Mouse (Mus musculus): ENCODE measurements around the gene Gys1.

Gene Gys1

DNA sequence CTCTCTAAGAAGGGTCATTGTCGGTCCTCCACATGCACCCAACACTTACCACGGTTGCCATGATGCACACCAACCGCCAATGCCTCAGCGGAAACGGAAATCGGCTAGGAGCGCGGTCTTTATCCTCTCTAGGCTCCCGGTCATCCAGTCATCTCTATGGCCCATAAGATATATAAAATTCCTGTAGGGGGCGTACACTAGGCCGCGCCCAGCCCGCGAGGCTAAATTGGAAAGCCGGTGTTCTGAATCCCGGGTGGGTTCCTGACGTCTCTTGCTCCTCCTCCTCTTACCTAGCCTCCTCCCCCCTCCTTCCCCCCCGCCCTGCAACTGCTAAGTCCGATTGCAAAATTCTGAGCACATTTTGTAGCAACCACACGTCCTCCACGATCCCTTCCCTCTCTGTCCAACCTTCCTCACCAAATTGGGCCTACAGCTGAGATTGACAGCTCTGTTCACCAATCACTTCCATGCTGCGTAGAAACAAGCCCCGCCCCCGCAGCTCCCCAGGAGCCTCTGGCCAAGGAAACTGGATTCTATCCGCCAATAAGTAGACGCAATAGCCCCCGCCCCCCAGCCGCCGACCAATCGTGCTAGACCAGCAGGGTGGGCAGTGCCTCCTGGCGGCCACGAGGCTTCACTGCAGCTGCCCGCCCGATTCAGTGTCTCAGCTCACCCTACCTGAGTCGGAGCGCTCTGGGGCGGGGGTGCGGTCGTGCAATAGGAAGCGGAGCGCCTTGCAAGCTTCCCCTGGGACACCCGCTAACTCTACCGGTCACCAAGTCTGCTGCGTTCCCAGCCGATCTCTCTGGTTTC, at the start of gene Gys1:
Gys1 (plus strand) TSS at position 642 of the 813 bp plus-strand sequence.
- DNase-seq (ENCODE audit: low read depth): peak; percentile 100

DNA sequence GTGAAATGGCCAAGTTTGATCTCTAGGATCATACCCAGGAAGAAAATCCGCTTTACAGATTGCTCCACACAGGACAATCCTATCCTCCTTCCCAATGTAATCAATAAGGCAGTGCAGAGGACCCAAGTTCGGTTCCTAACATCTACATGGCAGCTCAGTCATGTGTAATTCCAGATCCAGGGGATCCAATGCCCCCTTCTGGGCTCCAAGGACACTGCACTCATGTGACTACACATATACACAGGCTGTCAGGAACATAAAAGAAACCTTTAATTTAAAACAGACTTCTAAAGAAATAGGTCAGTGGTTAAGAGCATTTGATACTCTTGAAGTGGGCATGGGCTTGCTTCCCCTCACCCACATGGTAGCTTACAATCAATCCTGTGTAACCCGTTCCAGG, 48.6 kb upstream of the Gys1 start:
- no peak for DNase-seq (ENCODE audit: low read depth)

DNA sequence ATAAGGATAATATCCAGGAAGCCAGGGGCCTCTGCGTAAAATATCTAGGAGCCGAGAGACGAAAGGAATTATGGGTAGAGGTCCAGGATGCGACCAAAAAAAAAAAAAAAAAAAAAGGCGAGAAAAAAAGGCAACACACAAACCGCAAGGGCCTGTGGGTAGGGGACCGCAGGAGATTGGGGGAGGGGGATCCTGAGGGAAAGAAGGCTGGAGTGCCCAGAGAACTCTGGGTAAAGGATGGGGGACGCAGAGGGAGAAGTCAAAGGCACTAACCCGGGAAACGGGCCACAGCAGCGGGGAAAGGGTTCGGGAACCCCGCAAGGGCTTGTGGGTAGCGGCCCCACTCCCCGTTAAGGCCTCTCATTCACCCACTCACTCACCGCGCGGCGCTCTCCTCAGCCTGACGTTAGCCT, 39.5 kb upstream of the Gys1 start:
- no peak for DNase-seq (ENCODE audit: low read depth)

DNA sequence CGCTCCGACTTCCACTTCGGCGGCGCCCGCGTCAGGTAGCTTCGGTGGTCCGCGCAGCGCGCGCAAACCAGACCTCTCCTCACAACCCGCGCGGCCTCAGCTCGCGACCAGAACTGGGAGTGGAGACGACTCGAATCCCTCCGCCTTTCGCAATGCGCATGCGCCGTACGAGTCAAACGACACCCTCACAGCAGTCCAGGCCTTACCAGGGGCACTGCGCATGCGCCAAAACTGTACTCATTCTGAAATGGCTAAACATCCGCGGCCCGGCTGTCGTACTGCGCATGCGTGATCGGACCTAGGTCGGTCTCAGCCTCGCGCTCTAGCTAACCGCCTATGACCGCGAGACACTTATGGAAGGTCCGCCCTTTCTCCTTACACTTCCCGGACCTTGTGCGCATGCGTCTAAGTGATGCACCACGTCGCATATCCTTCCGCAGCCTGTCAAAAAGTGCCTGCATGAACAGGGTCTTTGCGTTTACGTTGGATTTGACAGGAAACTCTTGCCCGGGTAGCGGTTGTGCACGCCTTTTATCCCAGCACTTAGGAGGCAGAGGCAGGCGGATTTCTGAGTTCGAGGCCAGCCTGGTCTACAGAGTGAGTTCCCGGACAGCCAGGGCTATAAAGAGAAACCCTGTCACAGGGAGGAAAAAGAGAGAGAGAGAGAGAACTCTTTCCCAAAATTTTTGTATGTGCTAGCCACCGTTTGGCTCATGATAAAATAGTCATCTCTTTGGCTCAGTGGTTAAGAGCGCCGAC, 38.9 kb upstream of the Gys1 start, which contains the start of gene Snrnp70:
Snrnp70 (minus strand) TSS at position 165 of the 759 bp plus-strand sequence.
- DNase-seq (ENCODE audit: low read depth): peak; percentile 100

DNA sequence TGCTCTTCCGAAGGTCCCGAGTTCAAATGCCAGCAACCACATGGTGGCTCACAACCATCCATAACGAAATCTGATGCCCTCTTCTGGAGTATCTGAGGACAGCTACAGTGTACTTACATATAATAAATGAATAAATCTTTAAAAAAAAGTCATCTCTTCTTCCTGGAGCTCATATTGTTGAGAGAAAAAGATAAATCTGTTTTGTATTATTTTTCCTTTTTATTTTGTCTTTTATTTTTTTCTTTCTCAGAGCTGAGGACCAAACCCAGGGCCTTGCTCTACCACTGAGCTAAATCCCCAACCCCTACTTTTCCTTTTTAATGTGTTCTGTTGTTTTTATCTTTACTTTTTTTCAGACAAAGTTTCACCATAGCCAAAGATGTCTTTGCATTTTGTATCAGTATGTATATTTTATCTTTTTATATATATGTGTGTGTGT, 38.3 kb upstream of the Gys1 start:
- DNase-seq (ENCODE audit: low read depth): peak; percentile 58

DNA sequence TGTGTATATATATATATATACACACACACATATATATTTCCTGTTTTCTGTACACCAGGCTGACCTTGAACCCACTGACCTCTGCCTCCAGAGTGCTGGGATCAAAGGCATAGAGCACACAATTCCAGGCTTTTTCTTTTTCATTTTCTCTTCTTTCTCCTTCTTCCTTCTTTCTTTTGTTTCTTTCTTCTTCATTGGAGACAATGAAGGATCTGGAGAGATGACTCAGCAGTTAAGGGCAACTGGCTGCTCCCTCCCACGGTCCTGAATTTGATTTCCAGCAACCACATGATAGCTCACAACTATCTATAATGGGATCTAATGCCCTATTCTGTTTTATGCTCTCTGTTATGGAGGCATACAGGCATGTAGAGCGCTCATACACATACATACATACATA, 37.9 kb upstream of the Gys1 start:
- DNase-seq (ENCODE audit: low read depth): peak; percentile 53

DNA sequence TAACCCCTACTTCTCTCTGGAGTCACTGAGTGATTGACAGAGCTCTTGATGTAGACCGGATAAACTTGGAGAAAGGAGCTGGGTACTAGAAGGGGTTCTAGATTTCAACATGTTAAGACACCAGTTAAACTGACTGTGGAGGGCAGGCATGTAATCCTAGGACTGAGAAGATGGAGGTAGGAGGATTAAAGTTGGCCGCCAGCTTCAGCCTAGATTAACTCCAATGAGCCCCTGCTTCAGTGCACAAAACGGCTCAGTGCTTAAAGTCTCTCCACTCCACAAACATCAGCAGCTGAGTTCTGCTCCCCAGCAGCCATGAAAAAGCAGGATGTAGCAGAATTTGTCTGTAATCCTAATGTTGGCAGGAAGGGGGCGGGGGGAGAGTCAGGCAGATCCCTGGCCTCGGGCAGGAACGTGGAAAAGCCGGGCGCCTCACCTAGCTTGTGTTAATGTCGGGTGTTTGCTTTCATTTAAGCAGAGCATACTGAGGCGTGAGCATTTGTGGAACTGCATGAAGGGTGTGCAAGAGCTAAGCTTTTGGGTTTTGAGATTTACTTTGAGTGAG, 33.0 kb upstream of the Gys1 start:
- DNase-seq (ENCODE audit: low read depth): no peak

DNA sequence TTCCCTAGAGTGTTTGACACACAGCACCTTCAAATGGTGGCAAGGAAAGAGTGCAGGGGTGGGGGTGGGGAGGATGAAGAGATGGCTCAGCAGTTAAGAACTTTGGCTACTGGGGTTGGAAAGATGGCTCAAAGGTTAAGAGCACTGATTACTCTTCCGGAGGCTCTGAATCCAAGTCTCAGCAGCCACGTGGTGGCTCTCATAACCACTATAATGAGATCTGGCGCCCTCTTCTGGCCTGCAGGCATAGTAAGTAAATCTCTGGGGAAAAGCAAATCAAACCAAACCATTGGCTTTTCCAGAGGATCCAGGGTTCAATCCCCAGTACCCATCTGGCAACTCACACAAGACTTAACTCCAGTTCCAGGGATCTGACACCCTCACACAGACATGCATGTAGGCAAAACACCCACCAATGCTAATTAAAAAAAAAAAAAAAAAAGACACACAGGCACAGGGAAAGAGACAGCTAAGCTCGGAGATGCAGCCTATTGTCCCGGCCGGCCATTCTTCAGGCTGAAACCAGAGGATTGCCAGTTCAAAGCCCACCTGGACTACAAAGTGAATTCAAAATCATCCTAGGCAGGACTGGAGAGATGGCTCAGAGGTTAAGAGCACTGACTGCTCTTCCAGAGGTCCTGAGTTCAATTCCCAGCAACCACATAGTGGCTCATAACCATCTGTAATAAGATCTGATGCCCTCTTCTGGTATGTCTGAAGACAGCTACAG, 30.9 kb upstream of the Gys1 start:
- peak; percentile 88 for DNase-seq (ENCODE audit: low read depth)

DNA sequence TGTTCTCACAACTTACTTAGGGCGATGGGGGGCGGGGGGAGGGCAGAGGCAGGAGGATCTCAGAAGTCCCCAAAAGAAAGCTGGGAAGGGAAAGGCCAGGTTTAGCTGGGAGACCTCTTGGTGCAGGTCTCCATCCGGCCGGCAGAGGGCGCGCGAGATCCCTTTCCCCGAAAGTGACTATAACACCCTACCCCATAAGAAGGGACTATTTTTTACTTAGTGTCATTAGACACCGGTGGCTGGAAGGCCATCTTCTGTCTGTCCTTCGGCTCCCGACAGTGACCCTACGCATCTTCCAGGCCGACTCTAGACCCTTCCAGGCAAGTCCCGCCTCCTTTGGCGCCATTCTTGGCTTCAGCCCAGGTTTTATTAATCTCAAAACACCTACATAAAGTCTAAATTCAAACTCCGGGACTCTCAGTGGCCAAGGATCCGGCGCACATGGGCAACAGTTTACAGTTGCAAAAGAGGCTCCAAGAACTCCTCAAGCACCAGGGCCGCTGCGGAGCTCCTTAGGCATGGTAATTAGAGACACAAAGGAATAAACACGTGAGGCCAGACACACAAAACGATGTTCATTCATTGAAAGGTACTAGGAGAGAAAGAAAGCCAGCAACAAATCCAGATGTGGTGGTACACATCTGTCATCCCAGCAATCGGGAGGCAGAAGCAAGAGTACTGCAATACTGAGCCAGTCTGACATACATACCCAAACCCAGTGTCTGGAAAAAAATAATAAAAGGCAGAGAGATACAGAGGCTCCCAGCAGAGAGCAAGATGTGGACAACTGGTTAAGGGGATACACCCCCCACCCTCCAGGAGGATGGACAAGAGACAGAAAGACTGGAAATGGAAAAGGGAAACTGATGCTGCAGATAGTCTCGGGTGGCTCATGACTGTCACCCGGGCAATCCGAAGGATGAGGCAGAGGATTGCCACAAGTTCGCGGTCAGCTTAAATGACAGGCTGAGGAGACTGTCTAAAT, 29.3 kb upstream of the Gys1 start, which contains the start of gene Kcna7:
Kcna7 (plus strand) TSS at position 563 of the 985 bp plus-strand sequence.
- peak; percentile 76 for DNase-seq (ENCODE audit: low read depth)

DNA sequence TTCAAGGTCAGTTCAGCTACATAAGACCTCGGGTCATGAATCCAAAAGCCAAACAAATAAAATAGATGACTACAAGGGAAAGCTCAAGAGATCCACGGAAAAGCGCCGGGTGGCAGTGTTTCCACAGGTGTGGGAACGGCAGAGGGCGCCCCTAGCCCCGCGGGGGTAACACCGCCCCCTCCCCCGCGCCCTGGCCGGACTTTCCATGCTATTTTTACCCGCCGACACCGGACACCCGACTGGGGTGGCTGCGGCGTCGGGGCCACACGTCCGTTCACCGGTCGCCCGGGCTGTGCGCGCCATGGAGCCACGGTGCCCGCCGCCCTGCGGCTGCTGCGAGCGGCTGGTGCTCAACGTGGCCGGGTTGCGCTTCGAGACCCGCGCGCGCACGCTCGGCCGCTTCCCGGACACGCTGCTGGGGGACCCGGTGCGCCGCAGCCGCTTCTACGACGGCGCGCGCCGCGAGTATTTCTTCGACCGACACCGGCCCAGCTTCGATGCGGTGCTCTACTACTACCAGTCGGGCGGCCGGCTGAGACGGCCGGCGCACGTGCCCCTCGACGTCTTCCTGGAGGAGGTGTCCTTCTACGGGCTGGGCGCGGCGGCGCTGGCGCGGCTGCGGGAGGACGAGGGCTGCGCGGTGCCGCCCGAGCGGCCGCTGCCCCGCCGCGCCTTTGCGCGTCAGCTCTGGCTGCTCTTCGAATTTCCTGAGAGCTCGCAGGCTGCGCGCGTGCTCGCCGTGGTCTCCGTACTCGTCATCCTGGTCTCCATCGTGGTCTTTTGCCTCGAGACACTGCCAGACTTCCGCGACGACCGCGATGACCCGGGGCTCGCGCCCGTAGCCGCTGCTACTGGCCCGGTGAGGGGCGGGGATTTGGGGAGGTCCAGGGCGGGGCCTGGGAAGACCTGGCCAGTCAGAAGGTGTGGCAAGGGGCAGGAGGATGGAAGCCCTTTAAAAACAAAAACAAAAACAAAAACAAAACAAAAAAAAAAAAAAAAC, 28.2 kb upstream of the Gys1 start:
- no peak for DNase-seq (ENCODE audit: low read depth)

DNA sequence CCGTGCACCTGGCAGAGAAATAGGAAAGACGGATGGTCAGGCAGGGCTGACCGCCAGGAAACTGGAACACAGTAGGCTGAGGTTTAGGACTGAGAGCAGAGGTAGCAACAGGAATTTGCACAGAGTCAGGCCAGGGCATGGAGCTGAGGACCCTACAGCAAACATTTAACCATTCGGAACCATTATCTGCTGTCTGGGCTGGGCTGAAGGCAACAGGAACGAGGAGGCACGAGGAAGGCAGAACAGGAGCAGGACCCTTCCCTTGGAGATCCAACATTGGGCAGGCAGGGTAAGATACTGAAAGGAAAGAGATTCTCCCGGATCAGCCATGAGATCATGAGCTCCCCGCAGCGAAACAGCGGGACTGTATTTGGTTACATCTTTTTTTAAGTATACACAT, 26.8 kb upstream of the Gys1 start:
- no peak for DNase-seq (ENCODE audit: low read depth)

DNA sequence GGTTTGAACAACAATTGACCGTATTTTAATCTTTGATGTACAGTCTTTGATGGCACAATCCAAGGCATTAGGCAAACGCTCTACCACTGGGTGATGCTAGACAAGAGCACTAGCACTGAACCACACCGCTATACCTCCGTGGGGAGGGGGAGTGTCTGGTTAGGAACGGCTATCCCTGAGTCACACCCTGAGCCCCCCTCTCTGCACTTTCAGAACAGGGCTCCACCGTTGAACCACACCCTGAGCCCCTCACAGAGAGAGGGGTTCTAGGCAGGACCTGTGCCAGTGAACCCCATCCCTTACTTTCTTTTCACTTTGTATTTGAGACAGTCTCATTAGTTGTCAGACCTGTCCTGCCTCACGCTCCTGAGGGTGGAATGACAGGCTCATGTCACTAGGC, 26.3 kb upstream of the Gys1 start:
- no peak for DNase-seq (ENCODE audit: low read depth)

DNA sequence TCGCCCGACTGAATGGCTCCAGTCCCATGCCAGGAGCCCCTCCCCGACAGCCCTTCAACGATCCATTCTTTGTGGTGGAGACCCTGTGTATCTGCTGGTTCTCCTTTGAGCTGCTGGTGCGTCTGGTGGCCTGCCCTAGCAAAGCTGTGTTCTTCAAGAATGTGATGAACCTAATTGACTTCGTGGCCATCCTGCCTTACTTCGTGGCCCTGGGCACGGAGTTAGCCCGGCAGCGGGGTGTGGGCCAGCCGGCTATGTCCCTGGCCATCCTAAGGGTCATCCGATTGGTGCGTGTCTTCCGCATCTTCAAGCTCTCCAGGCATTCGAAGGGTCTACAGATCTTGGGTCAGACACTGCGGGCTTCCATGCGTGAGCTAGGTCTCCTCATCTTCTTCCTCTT, 25.7 kb upstream of the Gys1 start:
- no peak for DNase-seq (ENCODE audit: low read depth)

DNA sequence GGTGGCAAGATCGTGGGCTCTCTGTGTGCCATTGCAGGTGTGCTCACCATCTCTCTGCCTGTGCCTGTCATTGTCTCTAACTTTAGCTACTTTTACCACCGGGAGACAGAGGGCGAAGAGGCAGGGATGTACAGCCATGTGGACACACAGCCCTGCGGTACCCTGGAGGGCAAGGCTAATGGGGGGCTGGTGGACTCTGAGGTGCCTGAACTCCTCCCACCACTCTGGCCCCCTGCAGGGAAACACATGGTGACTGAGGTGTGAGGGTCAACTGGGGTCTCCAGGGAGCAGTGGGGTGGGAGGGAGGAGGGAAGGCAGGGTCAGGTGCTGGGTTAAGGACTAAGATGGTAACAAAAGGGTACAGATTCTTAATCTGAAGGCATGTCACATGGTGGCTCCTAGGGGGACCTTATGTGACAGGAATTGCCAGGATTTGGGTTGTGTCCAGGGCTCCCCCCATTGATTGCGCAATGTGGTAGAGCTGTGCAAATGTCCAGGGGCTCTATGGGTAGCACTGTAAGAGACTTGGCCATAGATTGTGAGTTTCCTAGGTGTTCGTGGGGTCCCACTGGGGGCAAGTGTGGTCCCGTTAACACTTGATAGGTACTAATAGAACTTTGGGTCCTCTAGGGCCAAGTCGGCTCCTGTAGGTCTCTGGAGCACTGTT, 25.0 kb upstream of the Gys1 start:
- no peak for DNase-seq (ENCODE audit: low read depth)

DNA sequence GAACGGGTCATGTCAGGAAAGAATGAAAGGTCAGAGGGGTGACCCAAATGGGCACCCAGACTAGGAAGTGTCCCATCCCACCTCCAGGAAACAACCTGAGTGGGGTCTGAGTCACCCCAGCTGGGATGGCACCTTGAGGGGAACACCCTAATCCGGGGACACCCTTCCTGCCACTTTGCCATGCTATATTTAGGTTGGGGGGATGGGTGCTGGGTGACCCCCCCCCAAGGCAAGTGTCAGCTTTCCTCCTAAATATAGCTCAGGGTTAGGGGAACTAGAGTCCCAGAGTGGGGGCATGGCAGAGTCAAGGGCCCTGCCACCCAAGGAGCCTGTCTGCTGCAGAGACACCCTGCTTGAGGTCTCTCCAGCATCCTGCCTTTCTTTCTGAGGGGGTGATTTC, 22.2 kb upstream of the Gys1 start:
- no peak for DNase-seq (ENCODE audit: low read depth)

DNA sequence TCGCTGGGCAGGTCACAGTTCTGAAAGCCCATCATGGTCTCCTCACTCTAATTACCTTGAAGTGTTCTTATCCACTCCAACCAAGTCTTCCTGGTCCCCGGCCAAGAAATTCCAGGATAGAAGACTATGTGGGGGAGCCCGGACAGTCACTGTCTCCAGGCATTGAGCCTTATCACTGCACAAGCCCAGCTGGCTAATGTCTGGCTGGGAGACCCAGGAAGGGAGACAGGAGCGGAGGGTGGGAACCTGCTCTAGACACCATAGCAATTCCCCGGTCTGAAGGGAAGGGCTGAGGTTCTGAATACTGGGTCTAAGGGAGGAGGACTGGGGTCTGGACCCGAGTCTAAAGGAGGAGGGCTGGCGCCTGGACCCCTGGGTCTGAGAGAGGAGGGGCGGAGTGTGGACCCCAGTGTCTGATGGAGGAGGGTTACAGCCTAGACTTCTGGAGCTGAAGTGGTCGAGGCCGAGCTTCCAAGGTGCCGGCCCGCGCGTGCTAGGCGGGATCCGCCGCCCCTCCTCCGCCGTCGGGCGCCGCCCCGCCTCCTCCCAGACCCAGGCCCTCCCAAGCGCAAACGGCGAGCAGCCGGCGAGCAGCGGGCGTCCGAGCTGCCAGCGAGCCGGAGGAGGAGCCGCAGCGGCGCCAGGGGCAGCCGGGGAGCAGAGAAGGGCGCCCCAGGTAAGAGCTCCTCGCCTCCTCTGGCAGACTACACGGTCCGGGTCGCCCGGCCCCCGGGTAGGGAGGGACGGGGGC, 21.4 kb upstream of the Gys1 start, which contains the start of gene Ntf5:
Ntf5 (plus strand) TSS at position 583 of the 751 bp plus-strand sequence.
- no peak for DNase-seq (ENCODE audit: low read depth)

DNA sequence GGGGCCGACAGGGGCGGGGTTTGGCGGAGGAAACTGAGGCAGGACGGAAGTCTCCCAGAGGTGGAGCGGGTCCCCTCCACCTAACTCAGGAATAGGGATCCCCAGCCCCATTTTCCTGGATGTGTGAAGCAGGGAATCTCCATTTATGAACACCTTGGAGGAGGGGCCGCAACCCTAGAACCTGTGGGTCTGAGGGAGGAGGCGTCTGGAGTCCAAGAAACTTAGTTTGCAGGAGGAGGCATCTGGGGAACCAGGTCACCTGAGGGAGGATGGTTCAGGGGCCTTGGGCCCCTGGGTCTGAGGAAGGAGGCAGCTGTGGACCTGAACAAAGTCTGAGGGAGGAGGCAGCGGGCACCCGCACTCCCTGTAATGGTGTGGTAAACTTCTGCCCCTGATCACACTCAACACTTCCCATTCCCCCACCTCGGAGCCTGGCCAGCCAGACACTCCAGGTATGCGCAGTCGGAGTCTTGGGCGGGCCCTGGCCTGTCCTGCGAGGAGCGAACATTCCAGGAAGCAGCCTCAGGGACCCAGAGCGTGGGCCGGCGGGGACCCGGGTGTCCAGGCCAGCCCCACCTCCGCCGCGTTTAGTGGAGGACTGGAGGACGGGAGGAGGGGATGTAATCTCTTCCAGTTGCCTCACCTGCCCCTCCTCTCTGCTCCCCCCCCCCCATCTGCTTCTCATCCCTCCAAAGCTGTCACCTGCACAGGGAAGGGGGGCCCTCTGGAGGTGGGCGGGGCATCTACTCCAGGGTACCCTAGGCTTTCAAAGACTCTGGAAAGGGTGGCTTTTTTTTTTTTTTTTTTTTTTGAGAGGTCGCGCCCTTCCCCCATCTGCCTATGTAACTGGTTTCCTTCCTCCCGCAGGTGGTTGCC, 20.5 kb upstream of the Gys1 start:
- DNase-seq (ENCODE audit: low read depth): no peak

All from 416B (cell line).